9 mouse cellular contexts compared by ENCODE assay signal in the genomic region with DNA sequence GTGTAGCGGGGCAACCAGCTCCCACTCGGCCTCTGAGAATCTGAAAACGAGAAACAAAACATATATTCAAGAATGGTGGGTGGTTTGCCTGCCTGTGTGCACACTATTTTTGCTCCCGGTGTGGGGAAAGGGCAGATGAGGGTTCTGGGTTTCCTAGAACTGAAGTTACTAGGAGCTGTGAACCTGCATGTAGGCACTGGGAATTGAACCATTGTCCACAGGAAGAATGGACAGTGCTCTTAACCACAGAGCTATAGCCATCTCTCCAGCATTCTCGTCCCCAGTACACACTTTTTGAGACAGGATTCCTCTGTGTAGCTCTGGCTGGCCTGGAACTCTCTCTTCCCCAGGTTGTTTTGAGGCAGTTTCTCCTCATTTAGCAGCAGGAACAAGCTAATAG. TPM values are rescaled to one million over a fixed set of nuclear protein-coding genes. Genes with fewer than 3 reads are reported as not detected.
DNase-seq lines count a peak whose midpoint lies in the region; ATAC-seq and TF ChIP-seq lines count a peak whose summit lies in the region.
"Had no signal": no experiment of that assay in that cellular context is flagged by ENCODE, and none has a peak within 500 bp of the region (broad histone marks: within the 10 kb centered on the region; RNA-seq: fewer than 3 reads in every experiment).

No protein-coding gene starts in this region.

- ATAC-seq in heart, embryonic 16.5 days (replicated peaks; ENCODE audit: extremely low read depth, insufficient read depth, low FRiP score), result no peak
- no peak for ATAC-seq in liver, postnatal 0 days

- no peak for TF ChIP-seq EP300 in liver, postnatal 0 days (IDR thresholded peaks at IDR 0.05; ENCODE audit: low read depth)

- no peak for DNase-seq in gastrocnemius, adult 2 months
- no peak for DNase-seq in gastrocnemius, postnatal 36 days
- no peak for DNase-seq in liver, postnatal 0 days
- no peak for DNase-seq in retina, postnatal 1 day
- DNase-seq in cerebellum, postnatal 4 days (ENCODE audit: low spot score in 2 of 2), result no peak
- no peak for DNase-seq in cerebellum, postnatal 36 days

- peaks cover 14% of the 10 kb centered on the region for H3K36me3 ChIP-seq in E14TG2a.4 (ENCODE audit: insufficient read depth, low read length)
- H3K36me3 ChIP-seq in heart, embryonic 16.5 days (ENCODE audit: control insufficient read depth, insufficient read depth), result peaks cover 6% of the 10 kb centered on the region; the same call in 1 of the 2 replicates
- peaks cover 5% of the 10 kb centered on the region; the same call in 1 of the 2 replicates for H3K36me3 ChIP-seq in liver, postnatal 0 days (replicated peaks; ENCODE audit: insufficient read depth, low read length)

- H3K27me3 ChIP-seq in E14TG2a.4 (ENCODE audit: insufficient read depth, low read length), result no peaks in the 10 kb centered on the region
- H3K27me3 ChIP-seq in heart, embryonic 16.5 days (ENCODE audit: control insufficient read depth, insufficient read depth, low read length), result no peaks in the 10 kb centered on the region
- H3K27me3 ChIP-seq in liver, postnatal 0 days (ENCODE audit: insufficient read depth, low read length), result no peaks in the 10 kb centered on the region

- H3K9me3 ChIP-seq in E14TG2a.4 (ENCODE audit: low read length), result no peaks in the 10 kb centered on the region
- H3K9me3 ChIP-seq in heart, embryonic 16.5 days (replicated peaks; ENCODE audit: control insufficient read depth, low read length), result no peaks in the 10 kb centered on the region
- H3K9me3 ChIP-seq in liver, postnatal 0 days (ENCODE audit: low read length), result no peaks in the 10 kb centered on the region

- peak overlapping the region; percentile 94 for H3K27ac ChIP-seq in gastrocnemius, adult 2 months
- H3K27ac ChIP-seq in heart, embryonic 16.5 days (ENCODE audit: low read length), result peak overlapping the region; percentile 87
- H3K27ac ChIP-seq in liver, postnatal 0 days (ENCODE audit: low read depth), result peak overlapping the region; percentile 89

- 49% methylated on average over 5 of the region's 5 CpGs for WGBS in heart, embryonic 16.5 days
- WGBS in liver, postnatal 0 days (ENCODE audit: insufficient replicate concordance), result 32% methylated on average over 5 of the region's 5 CpGs

- intact Hi-C loops in gastrocnemius, adult 2 months (cut with DNase I), result no loop called here
- intact Hi-C loops in gastrocnemius, postnatal 36 days (cut with DNase I), result no loop called here

- no peak for TF ChIP-seq CTCF in gastrocnemius, adult 2 months (IDR thresholded peaks at IDR 0.05)
- no peak for TF ChIP-seq CTCF in E14TG2a.4 (conservative IDR thresholded peaks at IDR 0.05; ENCODE audit: low read length)
- no peak for TF ChIP-seq CTCF in liver, postnatal 0 days (IDR thresholded peaks at IDR 0.05; ENCODE audit: low read depth)

- H3K4me1 ChIP-seq in E14TG2a.4 (replicated peaks; ENCODE audit: low read depth, low read length), result peaks cover 75% of the 10 kb centered on the region
- H3K4me1 ChIP-seq in heart, embryonic 16.5 days (ENCODE audit: control insufficient read depth, insufficient read depth, low read length), result peaks cover 28% of the 10 kb centered on the region
- peaks cover 37% of the 10 kb centered on the region for H3K4me1 ChIP-seq in liver, postnatal 0 days (ENCODE audit: insufficient read depth)

- peak overlapping the region; percentile 70 for H3K4me2 ChIP-seq in heart, embryonic 16.5 days (ENCODE audit: low read depth, low read length)
- peak overlapping the region; percentile 79 for H3K4me2 ChIP-seq in liver, postnatal 0 days (ENCODE audit: low read depth, low read length)

- H3K9ac ChIP-seq in heart, embryonic 16.5 days (ENCODE audit: low read length), result peak overlapping the region; percentile 77; the same call in 1 of the 2 replicates
- peak overlapping the region; percentile 61; the same call in 1 of the 2 replicates for H3K9ac ChIP-seq in liver, postnatal 0 days (replicated peaks)

- H3K4me3 ChIP-seq in gastrocnemius, adult 2 months, result peak overlapping the region; percentile 79
- H3K4me3 ChIP-seq in E14TG2a.4 (replicated peaks; ENCODE audit: low read length), result peak overlapping the region; percentile 85
- H3K4me3 ChIP-seq in heart, embryonic 16.5 days (ENCODE audit: low read length), result peak overlapping the region; percentile 71
- peak overlapping the region; percentile 52 for H3K4me3 ChIP-seq in liver, postnatal 0 days (ENCODE audit: low read depth, low read length)

RNA-seq across cellular contexts. Expression of a gene that starts 0.8 kb away (rescaled TPM):
- 1 to 10 TPM; 8.6 to 9.2 TPM for total RNA-seq in gastrocnemius, adult 2 months (2021)
- total RNA-seq in gastrocnemius, postnatal 36 days (2021), result 1 to 10 TPM; 6.7 to 8.3 TPM
- 3.3 and 3.5 TPM in 2 replicates for polyA plus RNA-seq in heart, embryonic 16.5 days (2015; fragmentation: Nextera tagmentation; extraction: Ambion mirVana)
- polyA plus RNA-seq in liver, postnatal 0 days (2015; fragmentation: Nextera tagmentation; extraction: Ambion mirVana), result 26.7 and 27.1 TPM in 2 replicates

RNA-seq across cellular contexts. Expression of a gene that starts 23.5 kb away (rescaled TPM):
- 10 to 100 TPM; 62.6 to 68.7 TPM for total RNA-seq in gastrocnemius, adult 2 months (2021)
- total RNA-seq in gastrocnemius, postnatal 36 days (2021), result 10 to 100 TPM; 58.1 to 59.3 TPM
- 54.0 and 55.7 TPM in 2 replicates for polyA plus RNA-seq in heart, embryonic 16.5 days (2015; fragmentation: Nextera tagmentation; extraction: Ambion mirVana)
- 48.5 and 48.7 TPM in 2 replicates for polyA plus RNA-seq in liver, postnatal 0 days (2015; fragmentation: Nextera tagmentation; extraction: Ambion mirVana)

RNA-seq across cellular contexts. Expression of a gene that starts 45.3 kb away (rescaled TPM):
- total RNA-seq in gastrocnemius, adult 2 months (2021), result not detected
- not detected for total RNA-seq in gastrocnemius, postnatal 36 days (2021)
- 0.11 TPM in 1 of 2 replicates, not detected in the other for polyA plus RNA-seq in heart, embryonic 16.5 days (2015; fragmentation: Nextera tagmentation; extraction: Ambion mirVana)
- 459 and 502 TPM in 2 replicates for polyA plus RNA-seq in liver, postnatal 0 days (2015; fragmentation: Nextera tagmentation; extraction: Ambion mirVana)
- total RNA-seq: hematopoietic stem cell, adult 5-6 weeks had no signal

RNA-seq across cellular contexts. Expression of a gene that starts 54.9 kb away (rescaled TPM):
- not detected for total RNA-seq in gastrocnemius, adult 2 months (2021)
- under 1 TPM in 1 of 2 experiments, not detected in 1; 0.56 TPM for total RNA-seq in gastrocnemius, postnatal 36 days (2021)
- not detected in 2 replicates for polyA plus RNA-seq in heart, embryonic 16.5 days (2015; fragmentation: Nextera tagmentation; extraction: Ambion mirVana)
- not detected in 2 replicates for polyA plus RNA-seq in liver, postnatal 0 days (2015; fragmentation: Nextera tagmentation; extraction: Ambion mirVana)
- total RNA-seq: hematopoietic stem cell, adult 5-6 weeks had no signal
